Mouse (Mus musculus) frontal cortex, adult 2 months (tissue): ENCODE results near the gene Cap1. TPM values are rescaled to one million over a fixed set of nuclear protein-coding genes. Genes with fewer than 3 reads are reported as not detected.
A peak's percentile ranks its signal among the peaks of the same experiment; 100 is the strongest.
"Not testable (repeated sequence)": the region's sequence is repeated elsewhere in the genome, so short reads cannot be mapped to it uniquely, and the experiment has no call there.

Experiments
- DNase-seq, 2 experiments: peaks; one replicate each; pipeline ENCODE4 v3.0.0; 2022; ENCODE audit warnings: low spot score in 1 of 2; ENCODE audit errors: extremely low spot score in 1 of 2
- polyA plus RNA-seq: library from polyadenylated mRNA; depleted of rRNA; stranded (reverse); fragments of >200 nt; gene quantifications from 2 replicates; pipeline ENCODE4 v1.2.3, GENCODE M21; 2012; rRNA removed

The Cap1 gene
- polyA plus RNA-seq, 1 experiment: 146 TPM

- no peak for DNase-seq
Observed at GRCm38 (mm10) chr4:122851535-122851934, 34.3 kb downstream of the Cap1 start.

GRCm38 (mm10) chr4:122848150-122848621 lies 37.7 kb downstream of the Cap1 start:
- no peak for DNase-seq

GRCm38 (mm10) chr4:122838416-122838815 lies 47.4 kb downstream of the Cap1 start:
- DNase-seq: no peak

- DNase-seq: no peak
Observed at GRCm38 (mm10) chr4:122837994-122838393, 47.9 kb downstream of the Cap1 start.

GRCm38 (mm10) chr4:122837180-122837730 lies 48.6 kb downstream of the Cap1 start:
- DNase-seq: no peak

- no peak for DNase-seq
Observed at GRCm38 (mm10) chr4:122836403-122836775, 49.5 kb downstream of the Cap1 start.

- DNase-seq: peak; percentile 91 to 96
Observed at GRCm38 (mm10) chr4:122835530-122836402, 50.1 kb downstream of the Cap1 start, which contains the start of gene Ppt1. Gene Ppt1, plus strand, starts transcription at chr4:122836242.

- DNase-seq: no peak
Observed at GRCm38 (mm10) chr4:122831888-122832287, 54.0 kb downstream of the Cap1 start.

GRCm38 (mm10) chr4:122829339-122829738 lies 56.5 kb downstream of the Cap1 start:
- no peak for DNase-seq

- DNase-seq: no peak
Observed at GRCm38 (mm10) chr4:122827651-122828050, 58.2 kb downstream of the Cap1 start.

DNA sequence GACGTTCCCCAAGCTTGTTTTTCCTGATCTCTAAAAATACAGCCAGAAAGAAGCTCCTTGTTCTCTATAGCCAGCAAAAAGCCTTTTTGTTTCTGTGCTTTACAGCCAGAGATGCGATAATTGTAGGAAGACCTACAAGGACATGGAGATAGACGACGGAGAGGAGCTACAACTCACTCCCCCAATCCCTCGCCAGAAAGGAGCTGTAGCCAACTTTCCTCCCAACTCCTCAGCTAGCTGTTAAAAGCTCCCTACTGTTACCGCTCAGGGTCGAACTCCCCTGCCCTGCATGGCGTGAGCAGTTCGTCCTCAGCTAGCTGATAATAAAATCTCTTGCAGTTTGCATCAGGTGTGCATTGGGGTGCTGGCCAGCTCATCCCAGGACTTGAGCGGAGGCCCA lies 64.9 kb downstream of the Cap1 start:
- DNase-seq: not testable (repeated sequence)

GRCm38 (mm10) chr4:122816202-122816601 lies 69.7 kb downstream of the Cap1 start:
- DNase-seq: no peak

DNA sequence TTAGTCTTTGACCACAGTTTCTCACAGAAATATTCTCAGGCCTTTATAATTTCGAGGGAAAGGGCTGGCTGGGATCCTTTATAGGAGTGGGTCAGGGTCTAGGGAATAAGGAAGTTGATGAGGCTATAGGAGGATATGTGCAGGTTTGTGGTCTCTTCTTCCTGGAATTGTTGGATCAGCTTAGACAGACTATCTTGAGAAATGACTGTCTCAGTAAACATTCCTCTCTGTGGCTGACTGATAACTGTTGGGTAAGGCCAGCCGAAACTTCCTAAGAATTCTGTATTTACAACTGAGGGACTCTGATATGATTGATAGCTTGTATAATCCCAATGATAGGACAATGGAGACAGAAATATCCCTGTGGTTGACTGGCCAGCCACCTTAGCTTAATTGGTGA lies 74.0 kb downstream of the Cap1 start:
- DNase-seq: no peak

- no peak for DNase-seq
Observed at GRCm38 (mm10) chr4:122811180-122811579, 74.7 kb downstream of the Cap1 start.

Other genes with a start within 250 kb of the Cap1 start
- not detected in 2 replicates for gene 9530002B09Rik, start 196.8 kb downstream of the Cap1 start, polyA plus RNA-seq
- gene Ppt1, start 49.8 kb downstream of the Cap1 start, polyA plus RNA-seq: 106 and 119 TPM in 2 replicates
- 40.7 and 40.8 TPM in 2 replicates for gene Mfsd2a, start 75.1 kb upstream of the Cap1 start, polyA plus RNA-seq
- 10.0 and 12.0 TPM in 2 replicates for gene Mycl, start 109.6 kb upstream of the Cap1 start, polyA plus RNA-seq
- 17.7 and 18.2 TPM in 2 replicates for gene Trit1, start 130.5 kb upstream of the Cap1 start, polyA plus RNA-seq
- 0.36 TPM in 2 replicates for gene Bmp8b, start 219.1 kb upstream of the Cap1 start, polyA plus RNA-seq
- 0.15 and 0.22 TPM in 2 replicates for gene Oxct2b, start 230.2 kb upstream of the Cap1 start, polyA plus RNA-seq